Mouse (Mus musculus) frontal cortex, postnatal 10 days (tissue): Measurements from ENCODE around the gene Tfeb.

Experiments used
- DNase-seq, 2 experiments: peaks; one replicate each; pipeline ENCODE4 v3.0.0; 2022; ENCODE audit warnings: low spot score in 2 of 2, mixed read lengths in 1 of 2

Gene Tfeb

DNA sequence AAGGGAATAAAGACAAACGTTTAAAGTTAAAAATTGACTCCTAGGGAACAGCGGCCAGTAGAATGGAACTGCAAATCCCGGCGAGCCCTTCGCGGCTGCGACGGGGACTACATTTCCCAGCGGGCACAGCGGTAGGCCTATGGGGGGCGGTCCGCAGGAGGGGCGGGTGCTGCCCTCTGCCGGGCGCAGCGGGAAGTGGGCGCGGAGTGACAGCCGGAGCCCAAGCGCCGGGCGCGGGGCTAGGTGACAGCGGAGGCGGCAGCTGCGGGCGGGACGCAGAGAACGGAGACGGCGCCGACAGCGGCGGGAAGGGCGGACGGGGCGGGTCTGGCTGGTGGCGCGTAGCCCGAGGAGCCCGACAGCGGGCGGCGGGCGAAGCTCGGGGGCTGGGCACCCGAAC, at the start of gene Tfeb:
Gene Tfeb, plus strand, starts transcription at position 175 of the 400 bp plus-strand sequence.
- DNase-seq, result peak; percentile 88 to 95

DNA sequence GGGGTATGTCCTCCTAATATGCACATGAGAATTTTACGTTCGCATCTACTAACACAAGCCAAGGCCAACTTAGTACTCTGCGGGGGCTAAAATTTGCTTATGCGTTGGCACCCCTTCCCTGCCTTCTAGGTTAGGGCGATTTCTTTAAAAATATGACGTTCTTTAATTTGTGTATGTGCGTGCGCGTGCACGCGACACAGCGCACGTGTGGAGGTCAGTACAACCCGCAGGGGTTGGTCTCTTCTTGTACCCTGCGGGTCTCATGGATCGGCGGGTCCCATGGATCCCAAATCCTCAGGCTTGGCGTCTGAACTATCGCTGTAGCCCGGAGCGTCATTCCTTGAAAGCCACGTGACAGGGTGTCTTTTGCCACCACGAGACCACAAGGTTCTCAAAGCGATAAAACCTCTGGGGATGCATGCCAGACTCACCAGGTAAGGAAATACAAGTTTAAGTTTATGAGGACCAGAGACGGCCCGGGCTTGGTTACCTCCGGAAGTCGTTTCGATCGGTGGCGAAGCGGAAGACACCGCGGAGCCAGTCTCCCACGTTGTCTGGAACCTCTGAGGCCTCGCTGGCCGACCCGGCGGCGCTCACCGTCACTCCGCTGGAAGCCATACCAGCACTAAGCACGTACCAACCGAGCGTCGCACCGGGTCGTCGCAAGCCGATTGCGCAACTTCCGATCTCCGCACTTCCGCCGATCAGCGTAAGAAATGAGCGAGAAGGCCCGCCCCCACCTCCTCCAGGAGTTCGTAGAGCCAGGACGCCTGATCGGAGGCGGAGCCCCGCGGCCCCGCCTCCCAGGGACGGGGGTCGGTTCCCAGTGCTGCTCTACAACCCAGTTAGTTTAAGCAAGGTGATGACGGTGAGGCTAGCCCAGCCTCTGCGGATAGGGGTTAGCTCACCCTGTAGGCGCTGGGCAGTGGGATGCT, 49.2 kb upstream of the Tfeb start:
- peak; percentile 95 to 96 for DNase-seq

DNA sequence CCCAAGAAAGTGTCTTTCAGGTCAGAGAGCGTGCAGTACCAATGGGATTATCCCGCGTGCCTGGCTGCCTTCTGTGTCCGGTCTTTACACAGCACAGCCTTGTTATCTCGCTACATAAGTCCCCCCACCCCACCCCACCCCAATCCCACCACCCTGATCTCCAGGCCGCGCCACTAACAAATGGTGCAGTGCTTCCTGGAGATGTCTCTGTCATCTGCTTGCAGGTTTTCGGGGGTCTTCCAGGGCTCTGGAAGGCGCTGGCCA, 48.6 kb upstream of the Tfeb start, which contains the start of gene Tomm6:
Gene Tomm6, minus strand, starts transcription at position 43 of the 264 bp plus-strand sequence.
- no peak for DNase-seq

DNA sequence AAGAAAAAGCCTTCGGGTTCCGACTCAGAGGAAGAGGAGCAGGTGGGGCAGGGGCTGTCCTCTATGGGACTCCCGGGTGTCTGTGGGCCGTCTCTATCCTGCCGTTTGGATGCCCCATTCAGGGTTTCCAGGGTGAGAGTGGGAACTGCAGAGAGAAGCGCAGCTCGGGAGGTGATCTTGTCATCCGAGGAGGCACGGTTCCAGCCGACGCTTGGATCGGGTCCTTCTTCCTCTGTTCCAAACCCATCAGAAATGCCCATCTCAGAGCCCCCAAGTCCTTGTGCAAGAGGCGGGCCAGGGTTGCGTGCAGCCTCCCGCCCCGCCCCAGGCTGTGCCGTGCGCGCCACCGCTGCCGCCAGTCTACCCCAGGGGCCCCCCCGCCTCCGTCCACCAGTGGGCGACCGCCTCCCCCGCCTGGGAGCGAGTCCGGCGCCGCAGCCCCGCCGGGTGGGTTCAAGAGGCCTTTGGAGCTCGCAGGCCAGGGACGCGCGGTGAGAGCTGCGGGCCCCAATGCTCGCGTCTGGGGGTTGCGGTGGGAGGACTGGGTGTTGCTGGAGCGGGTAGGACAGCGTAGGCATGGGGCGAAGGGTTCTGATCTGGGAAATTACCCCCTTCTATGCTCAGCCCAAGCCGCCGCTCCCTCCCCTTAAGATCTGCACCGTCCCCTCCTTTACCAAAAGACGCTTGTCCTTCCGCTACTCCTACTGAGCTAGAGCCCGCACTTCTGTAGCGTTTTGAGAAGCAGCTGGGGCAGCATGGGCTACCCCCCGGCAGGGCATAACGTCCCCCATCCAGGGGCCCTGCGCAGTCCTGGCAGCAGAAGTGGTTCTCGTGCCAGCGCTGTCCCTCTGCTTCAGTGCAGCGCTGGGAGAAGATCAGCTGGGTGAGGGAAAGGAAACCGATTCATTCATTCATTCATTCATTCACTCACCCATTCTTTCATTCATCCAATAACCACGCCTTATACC, 47.9 kb upstream of the Tfeb start, which contains the start of gene Frs3:
Gene Frs3, plus strand, starts transcription at position 423 of the 968 bp plus-strand sequence.
- DNase-seq, result peak; percentile 80 to 82

DNA sequence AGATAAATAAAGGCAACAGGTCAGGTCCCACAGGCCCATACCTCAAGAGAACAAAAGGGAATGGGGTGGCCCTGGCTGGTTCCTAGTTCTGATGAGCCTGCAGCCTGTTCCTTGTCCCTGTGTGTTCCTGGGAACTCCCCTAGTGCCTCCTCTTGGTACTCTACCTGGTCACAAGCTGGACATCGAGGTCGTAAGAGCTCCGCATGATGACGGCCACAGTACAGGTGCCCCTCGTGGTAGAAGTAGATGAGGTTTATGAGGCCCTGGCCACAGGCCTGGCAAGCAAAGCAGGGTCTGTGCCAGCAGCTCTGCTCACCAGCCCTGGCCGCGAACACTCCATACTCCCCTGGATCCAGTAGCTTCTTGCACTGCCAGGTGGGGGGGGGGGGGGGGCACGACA, 46.9 kb upstream of the Tfeb start:
- DNase-seq, result no peak

DNA sequence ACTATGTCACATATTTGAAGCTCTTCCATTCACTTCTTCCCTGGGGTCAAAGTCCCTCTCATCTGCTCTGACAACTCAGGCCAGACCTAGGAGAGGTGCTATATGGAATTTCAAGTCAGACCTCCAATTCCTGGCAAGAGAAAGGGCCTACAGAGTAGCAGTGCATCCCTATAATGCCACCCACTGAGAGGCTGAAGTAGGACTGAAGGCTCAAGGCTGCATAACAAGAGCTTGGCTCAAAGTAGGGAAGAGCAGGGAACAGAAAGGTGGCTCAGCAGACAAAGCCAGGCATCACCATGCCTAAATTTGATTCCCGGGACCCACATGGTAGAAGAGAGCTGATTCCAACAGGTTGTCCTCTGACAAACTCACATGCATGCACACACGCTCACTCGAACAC, 45.2 kb upstream of the Tfeb start:
- DNase-seq, result no peak

DNA sequence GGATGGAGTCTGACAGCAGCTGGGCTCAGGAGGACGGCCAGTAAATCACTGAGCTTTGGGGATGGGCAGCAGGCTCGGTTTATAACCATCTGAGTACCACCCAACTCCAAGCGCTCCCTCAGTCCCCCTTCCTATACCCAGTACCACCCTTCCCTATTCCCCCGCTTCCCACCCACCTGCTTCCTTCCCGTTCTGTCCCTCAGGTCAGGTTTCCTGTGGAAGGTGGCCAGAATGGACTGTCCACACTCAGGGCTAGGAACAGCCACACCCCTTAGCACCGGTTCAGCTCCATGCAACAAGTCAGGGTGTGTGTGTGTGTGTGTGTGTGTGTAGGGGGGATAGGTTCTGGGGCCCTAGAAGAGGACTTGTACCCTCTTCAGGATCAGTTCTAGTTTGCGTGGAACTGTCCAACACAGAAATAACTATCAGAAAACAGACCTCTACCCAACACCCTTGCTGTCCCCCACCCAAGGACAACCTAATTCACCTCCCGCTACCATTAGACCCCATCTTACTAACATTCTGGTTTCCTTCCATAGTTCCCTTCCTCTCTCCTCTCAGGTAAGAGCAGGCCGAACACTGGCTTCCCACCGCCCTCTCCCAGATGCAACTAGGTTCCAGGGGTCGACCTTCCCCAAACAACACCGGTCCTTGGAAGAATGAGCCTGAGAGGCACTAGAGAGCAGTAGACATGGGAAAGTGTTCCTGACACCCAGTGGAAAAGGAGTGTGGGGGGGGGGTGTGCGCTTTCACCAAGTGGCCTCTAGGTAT, 43.0 kb upstream of the Tfeb start:
- DNase-seq, result no peak

DNA sequence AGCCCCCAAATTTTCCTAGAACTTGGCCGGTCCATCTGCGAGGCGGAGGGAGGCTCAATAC, 42.6 kb upstream of the Tfeb start, which contains the start of gene Gm21981:
Gene Gm21981, minus strand, starts transcription at position 14 of the 61 bp plus-strand sequence.
- DNase-seq, result no peak

DNA sequence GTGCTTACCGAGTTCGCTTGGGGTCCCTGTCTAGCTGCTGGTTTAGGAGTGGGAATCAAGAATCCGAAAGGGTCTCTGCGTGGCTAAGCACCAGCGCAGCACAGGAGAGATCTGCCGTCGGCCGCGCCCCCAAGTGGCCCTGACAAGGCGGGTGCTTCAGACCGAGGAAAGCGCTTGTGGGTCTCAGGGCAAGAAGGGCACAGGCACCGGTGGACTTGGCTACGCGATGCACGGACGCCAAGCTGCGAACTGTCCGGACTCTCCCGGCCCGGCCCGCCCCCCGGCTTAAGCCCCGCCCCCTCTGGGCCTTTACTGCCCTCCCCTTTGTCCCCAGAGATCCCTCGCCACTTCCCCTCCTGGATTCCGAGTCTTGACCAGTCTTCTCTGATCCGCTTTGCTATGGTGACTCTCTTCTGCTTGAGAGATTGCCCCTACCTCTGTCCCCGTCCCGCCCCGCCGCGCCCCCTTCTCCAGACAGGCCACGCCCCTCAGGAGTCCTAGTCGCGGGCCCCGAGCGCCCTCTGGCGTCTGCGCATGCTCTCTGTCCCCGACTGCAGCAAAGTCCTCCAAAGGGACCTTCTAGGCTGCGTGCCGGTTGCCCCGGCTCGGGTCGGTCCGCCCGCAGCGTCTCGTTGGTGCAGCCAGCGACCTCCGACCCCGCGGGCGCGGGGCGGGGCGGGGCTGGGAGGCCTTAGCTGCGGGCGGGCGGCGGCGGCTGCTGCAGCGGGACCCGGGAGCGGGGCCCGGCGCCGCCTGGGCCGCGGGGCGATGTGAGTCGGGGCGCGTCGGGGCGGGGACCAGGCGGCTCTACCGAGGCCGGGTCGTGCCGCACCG, 42.1 kb upstream of the Tfeb start, which contains the start of gene Prickle4:
Gene Prickle4, minus strand, starts transcription at position 234 of the 834 bp plus-strand sequence.
- DNase-seq, result peak; percentile 94 to 97

DNA sequence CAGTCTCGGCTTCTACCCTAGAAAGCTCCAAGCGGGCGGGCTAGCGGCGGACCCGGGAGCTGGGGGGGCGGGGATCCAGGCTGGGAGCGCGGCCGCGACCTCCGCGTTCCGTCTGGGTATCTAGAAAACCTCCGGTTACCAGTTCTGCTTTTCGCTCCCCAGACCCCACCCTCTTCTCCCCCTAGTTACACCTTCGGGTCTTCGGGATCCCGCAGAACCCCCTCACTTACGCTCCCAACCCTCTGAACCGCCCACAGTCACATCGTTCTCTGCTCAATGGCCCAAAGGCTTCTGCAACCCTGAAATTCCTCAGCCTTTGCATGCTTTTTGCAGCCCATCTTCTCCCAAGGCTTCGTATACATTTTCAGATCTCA, 41.5 kb upstream of the Tfeb start:
- no peak for DNase-seq

DNA sequence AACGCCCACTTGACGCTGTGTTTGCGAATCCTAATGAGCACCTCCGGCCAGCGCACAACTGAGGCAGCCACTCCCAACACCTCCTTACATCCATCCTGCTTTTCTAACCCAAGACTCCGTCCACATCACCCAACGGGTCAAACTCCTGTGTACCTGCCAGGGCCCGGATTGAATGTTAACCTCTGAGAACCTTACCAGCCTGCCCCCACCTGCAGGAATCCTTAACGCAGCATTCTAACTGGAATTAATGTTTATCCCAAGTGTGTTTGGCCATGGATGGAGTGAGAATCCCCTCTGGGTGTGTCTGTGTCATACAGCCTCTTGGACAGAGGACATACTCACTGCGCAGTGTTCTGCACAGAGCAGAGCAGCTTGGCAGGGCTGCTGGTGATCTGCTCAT, 38.7 kb upstream of the Tfeb start:
- no peak for DNase-seq

DNA sequence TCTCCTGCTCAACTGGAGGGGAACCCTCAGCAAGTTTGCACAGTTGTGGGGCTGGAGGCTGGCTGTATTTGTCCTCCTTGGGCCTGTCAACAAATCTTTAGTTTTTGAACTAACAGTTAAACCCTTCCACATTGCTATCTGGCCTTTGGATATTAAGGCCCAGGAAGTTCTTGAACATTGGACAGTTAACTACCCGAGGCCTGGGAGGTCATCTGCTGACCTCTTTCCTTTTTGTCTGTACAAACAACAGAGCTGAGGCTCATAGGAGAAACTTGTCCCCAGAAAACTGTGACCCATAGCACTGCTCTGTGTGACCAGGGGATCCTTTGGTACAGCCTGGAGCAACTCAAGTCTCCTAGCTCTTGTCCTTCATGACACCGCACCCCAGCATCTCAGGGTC, 37.8 kb upstream of the Tfeb start:
- no peak for DNase-seq

DNA sequence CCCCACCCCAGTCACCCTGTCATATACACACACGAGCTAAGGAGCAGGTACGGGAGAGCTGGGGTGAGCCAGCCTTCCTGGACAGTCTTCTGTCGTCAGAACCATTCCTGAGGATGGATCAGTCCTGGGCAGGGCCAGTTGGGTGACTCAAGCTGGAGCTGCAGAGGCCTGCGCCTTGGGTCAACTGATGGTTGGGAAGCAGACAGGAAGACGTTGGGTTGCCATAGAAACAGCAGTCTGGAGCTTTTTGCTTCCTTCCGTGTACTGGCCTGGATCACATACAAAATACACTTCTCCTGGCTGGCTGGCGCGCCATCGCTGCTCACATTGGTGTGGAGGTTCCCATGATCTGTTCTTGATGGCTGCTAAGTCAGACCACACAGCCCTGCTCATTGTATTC, 35.0 kb upstream of the Tfeb start:
- no peak for DNase-seq

DNA sequence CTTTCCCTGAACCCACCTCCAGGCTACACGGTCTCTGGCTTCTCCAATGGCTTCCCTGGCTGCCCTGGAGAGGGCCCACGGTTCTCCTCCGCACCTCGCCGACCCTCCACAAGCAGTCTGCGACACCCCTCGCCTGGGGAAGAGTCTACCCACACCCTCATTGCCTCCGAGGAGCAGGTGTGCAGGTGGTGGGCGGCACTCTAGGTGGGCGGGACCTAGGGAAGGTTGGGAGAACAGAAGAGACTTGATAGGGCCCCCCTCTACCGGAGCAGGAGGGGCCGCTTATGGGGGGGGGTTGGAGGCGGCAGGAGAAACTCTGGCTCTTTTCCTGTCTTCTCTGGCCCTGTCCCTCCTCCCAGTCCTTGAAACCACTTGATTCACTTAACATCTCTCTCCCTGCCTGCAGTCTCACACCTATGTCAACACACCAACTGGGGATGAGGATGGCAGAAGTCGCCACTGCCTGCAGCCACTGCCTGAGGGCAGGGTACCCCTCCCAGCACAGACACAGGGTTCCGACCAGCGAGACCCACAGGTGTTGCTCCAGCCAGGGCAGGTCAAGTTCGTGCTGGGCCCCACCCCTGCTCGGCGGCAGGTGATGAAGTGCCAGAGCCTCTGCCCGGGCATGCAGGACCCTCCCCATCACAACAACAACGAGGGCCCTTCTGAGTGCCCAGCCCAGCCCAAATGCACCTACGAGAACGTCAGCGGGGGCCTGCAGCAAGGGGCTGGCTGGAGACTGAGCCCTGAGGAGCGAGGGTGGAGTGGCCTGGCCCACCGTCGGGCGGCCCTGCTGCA, 34.1 kb upstream of the Tfeb start:
- DNase-seq, result no peak

DNA sequence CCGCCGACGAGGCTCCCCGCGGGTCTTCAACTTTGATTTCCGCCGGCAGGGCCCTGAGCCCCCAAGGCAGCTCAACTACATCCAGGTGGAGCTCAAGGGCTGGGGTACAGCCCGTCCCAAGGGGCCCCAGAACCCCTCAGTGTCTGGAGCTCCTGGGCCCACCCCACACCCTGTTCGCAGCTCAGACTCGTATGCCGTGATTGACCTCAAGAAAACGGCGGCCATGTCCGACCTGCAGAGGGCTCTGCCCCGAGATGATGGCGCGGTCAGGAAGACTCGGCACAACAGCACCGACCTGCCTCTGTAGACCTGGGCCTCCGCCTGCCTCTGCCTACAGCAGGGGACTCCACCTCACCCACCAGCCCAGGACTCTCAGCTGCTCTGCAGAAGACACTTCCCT, 33.3 kb upstream of the Tfeb start:
- DNase-seq, result no peak

DNA sequence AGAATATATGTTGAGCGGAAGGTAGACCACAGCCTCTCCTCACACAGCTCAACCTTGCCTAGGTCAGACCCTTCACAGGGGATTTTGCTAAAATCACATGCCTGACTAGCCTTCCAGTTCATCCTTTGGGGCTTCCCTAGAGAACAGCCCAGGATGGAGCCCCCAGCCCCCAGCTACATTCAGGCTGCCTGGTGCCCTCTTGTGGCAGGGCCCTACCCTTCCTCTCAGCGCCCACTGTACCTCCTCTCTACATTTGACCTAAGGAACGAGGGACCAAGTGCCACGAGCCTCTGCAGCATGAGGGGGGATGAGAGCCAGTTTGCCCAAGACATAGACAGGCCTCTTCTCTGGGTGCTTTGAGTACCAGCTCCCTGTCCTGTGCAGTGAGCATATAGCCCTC, 32.1 kb upstream of the Tfeb start:
- no peak for DNase-seq

DNA sequence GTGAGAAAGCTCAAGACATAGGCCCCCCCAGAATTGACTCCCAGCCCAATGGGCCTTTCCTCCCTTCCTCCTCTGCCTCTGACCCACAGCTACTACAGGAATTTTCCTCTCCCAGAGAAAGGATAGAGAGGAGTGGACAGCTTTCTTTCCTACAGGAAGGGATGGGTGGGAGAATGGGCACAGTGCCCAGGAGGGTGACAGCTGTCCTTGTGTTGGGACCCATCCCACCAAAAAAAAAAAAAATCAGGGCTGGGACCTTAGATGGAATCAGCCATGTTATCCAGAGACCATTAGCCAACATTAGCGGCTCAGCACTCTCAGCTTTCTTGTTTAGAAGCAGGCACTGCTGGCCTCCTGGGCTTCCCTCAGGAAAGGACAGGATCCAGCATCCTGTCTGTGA, 30.6 kb upstream of the Tfeb start:
- DNase-seq, result no peak

DNA sequence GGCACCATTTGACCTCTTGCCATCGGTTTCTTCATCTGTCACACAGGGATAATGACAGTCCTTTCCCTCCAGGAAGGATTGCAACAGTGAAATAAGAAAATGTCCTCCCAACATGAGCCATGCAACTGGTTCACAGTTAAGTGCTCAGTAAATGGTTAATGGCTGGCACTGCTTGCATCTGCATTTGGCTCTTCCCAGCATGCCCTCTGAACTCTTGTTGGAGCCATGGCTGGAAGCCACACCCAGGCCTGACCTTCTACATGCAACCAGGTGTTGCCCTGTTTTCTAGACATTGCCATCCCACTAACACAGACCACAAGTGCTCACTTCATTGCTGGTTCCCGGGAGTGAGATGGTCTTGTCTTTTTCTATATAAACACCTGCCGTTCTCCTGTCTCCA, 28.9 kb upstream of the Tfeb start:
- no peak for DNase-seq

DNA sequence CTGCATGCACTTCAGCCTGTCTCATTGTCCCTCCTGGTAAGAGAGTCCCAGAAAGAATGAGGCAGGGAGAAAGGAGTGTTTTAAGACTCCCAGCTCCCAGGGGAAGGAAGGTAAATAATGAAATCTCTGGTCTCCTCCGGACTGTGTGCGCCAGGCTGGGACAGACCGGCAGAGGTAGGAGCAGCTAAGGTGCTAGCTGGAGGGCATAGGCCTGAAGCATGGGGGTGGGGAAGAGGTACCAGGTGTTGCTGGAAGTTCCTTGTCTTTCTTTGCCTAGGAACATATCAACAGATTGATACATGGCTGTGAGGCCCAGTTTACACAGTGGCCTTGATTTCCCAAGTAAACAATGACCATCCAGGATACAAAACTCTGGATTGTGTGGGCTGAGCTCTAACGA, 27.9 kb upstream of the Tfeb start:
- no peak for DNase-seq

DNA sequence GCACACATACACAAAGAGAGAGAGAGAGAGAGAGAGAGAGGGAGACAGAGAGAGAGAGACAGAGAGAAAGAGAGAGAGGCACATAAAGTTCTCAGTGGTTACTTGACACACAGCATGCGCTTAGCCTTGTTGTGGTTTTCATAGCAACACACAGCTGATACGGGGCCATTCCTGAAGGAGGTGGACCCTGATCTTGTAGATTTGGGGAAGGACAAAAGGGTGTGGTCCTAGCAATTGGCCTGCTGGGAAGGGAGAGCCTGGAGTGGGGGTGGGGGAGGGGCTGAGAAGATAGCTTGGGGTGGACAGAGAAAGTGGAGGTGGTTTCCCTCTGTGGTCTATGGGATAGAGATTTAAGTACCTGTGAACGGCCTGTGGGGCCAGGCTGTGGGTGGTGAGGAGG, 26.8 kb upstream of the Tfeb start:
- DNase-seq, result no peak

DNA sequence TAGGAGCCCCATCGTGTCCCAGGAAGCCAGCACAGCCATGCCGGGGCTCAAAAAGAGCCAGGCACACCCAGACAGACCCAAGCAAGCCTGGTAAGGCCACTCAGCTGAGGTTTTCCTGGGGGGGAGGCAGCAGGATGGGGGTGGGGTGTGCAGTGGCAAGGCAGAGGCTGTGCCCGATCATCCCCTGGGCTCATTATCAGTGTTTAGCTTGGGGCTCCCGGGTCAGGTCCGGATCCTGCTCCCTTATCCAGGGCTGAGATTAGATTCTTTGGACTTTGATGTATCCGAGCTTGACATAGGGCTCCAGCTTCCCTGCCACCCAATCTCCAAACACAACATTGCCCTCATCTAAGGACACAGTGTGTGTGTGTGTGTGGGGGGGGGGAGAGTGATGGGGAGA, 24.9 kb upstream of the Tfeb start:
- DNase-seq, result no peak
